Mouse (Mus musculus): ENCODE measurements around the gene Polr2l.

The Polr2l gene

DNA sequence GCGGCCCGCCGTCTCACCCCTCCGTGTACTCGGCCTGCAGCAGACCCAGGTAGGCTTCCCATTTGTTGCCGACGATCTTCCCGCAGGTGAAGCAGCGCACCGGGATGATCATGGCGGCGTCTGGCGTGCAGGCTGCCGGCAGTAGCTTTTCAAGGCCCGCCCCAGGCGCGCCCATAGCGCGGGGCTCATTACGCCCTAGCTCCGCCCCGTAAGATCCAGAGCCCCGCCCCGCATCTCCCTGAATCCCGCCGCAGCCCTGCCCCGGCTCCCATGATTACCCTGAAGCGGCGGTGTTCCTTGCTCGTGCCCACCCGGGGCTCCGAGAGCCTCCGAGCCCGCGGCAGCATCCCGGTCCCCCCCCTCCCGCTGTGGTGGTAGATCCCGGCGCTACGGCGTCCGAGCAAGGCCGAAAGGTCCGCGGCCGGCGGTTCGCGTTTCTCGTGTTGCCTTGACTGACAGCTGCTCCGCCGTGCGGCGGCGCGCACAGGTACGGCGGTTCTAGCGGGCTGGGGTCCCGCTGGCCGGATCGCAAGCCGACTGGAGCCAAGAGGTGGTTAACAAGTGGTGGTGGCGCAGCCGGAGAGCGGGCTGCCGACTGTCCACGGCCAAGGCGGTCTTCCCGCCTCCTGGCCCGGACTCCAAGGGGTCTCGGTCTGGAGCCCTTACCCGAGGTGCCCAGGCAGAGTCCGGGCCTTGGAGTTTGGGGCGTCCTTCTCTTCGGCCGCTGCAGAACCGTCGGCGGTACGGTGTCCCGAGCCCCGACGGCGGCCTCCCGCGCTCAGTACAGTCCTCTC lies at the start of gene Polr2l, which contains the start of gene Tspan4:
TSS of gene Polr2l (minus strand) at position 122 of the 794 bp plus-strand sequence.
TSS of gene Tspan4 (plus strand) at position 230 of the 794 bp plus-strand sequence.
- peak; percentile 82 for DNase-seq (ENCODE audit: low spot score)

GRCm38 (mm10) chr7:141524271-141524670 lies 49.3 kb upstream of the Polr2l start:
- no peak for DNase-seq (ENCODE audit: low spot score)

DNA sequence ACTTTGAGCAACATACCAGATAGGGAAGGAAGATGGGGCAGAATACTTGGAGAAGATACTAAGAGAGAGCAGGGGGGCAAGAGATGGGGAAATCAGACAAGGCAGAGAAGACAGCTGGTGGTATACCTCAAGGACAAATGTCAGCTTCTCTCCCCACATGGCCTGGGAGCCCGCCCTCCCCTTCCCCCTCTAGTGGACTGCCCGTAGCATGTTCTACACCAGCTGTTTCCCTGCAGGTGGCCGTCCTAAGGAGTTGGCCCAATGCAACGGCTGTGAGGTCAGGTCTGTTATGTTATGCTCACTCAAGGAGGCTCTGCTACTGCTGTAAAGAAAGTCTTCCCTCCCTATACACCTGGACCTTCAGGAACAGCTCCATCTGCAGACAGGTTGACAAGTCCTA lies 48.1 kb upstream of the Polr2l start:
- DNase-seq (ENCODE audit: low spot score) = no peak

DNA sequence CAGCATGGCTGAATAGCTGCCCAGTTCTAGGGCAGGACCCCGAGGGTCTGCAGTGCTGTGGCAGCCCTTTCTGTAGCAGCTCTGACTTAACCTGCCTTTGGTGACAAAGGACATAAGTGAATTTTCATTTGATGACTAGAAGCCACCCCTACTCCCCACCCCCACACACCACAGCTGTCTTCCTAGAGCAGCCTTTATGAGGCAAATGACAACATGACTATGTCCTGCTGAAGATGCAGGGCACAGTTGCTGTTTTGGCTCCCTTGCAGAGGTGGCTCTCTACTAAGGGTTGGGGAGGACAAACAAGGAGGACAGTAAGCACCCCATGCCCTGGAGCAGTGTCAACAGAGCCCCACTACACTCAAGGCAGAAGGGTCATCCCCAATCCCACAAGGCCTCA lies 44.9 kb upstream of the Polr2l start:
- no peak for DNase-seq (ENCODE audit: low spot score)

GRCm38 (mm10) chr7:141518926-141519325 lies 44.0 kb upstream of the Polr2l start:
- DNase-seq (ENCODE audit: low spot score) = no peak

- no peak for DNase-seq (ENCODE audit: low spot score)
Measured at GRCm38 (mm10) chr7:141518296-141518695, 43.4 kb upstream of the Polr2l start.

- DNase-seq (ENCODE audit: low spot score) = no peak
Measured at GRCm38 (mm10) chr7:141517638-141518037, 42.7 kb upstream of the Polr2l start.

DNA sequence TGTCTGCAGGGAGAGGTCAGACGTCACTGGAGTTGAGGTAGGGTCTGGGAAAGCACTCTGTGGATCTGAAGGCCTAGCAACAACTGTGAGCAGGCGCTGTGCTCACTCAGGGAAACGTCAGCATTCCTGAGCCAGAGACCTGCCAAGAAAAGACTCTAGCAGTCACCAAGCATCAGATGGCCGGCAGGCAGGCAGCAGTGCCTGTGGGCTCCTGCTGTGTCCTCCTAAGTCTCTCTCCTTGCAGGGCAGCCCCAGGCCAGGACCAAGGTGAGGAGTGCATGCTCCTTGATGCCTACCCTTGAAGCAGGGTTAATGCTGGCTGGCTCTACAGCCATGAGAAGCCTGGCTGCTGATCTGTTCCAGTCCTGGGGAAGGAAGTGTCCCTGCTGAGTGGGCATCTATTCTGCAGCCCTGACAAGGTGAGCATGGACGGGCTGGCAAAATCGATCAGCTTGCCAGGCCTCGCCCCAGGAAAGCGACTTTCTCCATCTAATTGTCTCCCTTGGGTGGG lies 35.8 kb upstream of the Polr2l start:
- no peak for DNase-seq (ENCODE audit: low spot score)

DNA sequence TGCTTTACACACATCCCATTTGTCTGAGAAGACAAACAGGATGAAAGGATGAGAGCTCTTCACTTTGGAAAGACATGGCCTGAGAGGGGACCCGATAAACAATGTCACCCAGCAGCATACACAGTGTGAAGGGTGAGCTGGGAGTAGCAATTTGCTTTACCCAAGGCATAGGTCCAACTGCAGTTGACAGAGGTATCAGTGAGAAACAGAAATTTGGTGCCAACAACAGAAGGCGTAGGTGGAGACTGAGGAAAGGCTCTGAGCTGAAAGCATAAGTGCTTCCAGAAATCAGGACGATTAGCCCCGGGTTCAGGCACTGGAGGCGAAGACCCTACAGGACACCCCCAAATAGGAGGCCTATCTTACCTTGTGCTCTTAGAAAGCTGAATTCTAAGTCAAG lies 35.3 kb upstream of the Polr2l start:
- DNase-seq (ENCODE audit: low spot score) = no peak

DNA sequence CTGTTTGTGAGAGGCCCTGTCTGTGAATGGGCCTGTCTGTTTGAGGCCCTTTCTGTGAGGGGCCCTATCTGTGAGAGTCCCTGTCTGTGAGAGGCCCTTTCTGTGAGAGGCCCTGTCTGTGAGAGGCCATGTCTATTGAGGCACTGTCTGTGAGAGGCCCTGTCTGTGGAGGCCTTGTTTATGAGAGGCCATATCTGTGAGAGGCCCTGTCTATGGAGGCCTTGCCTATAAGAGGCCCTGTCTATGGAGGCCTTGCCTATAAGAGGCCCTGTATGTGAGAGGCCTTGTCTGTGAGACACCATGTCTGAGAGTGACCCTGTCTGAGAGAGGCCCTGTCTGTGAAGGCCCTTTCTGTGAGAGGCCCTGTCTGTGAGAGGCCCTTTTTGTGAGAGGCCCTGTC lies 33.2 kb upstream of the Polr2l start:
- no peak for DNase-seq (ENCODE audit: low spot score)

DNA sequence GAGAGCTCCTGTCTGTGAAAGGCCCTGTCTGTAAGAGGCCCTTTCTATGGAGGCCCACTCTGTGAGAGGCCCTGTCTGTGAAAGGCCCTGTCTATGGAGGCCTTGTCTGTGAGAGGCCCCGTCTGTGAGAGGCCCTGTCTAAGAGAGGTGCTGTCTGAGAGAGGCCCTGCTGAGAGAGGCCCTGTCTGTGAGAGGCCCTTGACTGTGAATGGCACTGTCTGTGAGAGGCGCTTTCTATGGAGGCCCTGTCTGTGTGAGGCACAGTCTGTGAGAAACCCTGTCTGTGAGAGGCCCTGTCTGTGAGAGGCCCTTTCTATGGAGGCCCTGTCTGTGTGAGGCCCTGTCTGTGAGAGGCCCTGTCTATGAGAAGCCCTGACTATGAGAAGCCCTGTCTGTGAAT lies 31.3 kb upstream of the Polr2l start:
- DNase-seq (ENCODE audit: low spot score) = no peak

DNA sequence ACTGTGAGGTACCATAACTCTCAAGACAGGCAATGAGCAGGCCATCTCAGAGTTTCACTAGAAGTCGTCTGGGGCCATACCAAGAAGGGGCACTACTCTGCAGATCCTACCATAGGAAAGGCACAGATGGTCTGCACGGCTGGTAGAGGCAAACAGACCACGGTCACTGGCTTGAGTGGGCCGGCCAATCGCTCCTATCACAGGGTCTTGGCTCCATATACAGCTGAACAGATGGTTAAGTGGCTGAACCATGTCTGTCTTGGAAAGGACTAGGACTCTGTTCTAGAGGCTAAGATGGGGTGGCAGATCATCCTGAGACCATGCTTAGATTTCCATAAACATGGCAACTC lies 27.6 kb upstream of the Polr2l start:
- no peak for DNase-seq (ENCODE audit: low spot score)

DNA sequence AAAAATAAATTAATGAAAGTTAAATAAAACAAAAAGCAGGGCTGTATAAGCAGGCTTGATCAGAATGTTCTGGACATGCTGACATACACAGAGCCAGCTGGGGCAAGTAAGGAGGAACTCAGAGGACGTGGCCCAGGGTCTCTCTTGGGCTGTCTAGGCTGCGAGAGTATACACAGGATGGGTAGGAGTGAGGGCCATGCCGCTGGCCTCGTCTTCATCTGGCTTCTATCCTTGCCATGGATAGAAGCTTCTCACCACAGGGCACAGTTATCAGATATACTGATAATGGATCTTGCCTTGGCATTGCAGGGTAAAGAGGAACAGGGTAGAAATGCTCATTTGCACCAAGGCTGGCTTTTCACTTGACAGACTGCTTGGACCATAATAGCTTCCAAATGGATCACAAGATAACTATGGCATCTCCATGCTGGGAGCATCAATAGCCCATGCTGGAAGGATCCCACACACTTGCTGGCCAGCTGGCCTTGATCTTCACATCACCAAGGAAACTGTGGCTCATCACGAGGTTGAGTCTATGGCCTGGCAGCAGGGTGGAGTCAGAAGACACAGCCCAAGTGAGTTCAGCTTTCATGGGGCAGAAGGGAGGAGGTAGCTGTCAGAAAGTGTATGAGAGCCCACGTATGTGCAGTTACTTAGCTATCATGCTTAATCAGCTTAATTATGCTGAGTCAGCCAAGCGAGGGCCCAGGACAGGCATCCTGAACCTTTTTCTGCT lies 27.1 kb upstream of the Polr2l start:
- no peak for DNase-seq (ENCODE audit: low spot score)

- DNase-seq (ENCODE audit: low spot score) = no peak
Measured at GRCm38 (mm10) chr7:141497600-141497999, 22.7 kb upstream of the Polr2l start.

DNA sequence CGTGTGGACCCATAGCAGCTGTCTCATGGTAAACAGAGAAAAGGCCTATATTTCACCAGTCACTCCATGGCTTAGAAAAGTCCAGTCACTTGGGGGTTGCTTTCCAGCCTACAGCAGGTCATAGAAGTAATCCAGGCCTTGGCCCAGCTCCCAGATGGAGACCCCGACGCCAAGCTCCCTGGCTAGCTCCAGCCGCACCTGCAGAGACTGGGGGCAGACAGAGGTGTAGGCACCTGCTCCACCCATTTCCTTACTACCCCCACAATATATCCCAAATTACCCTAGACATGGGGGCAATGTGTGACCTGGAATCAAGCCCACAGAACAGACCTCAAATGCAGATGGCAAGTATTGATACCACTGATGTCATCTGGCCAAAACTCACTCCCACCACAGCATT lies 21.0 kb upstream of the Polr2l start:
- DNase-seq (ENCODE audit: low spot score) = no peak

DNA sequence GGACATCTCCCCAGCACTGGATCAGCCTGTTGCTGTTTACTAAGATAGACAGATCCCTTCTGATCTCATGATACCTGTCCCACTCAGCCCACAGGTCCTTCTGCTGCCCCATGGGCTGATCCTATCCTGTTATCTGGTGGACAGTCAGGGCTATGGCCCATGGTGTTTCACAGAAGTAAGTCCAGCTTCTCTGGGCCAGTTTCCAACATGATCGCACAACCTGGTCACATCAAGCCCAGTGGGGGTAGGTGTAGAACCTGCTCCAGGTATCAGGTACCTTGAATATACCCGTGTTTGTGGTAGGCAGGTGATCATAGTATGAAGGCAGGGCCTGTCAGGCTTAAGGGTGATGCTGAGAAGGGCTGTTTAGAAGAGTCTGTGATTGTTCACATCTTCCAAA lies 20.4 kb upstream of the Polr2l start:
- DNase-seq (ENCODE audit: low spot score) = no peak

GRCm38 (mm10) chr7:141493729-141494128 lies 18.8 kb upstream of the Polr2l start:
- no peak for DNase-seq (ENCODE audit: low spot score)

- no peak for DNase-seq (ENCODE audit: low spot score)
Measured at GRCm38 (mm10) chr7:141492738-141493137, 17.8 kb upstream of the Polr2l start.

GRCm38 (mm10) chr7:141491151-141491550 lies 16.2 kb upstream of the Polr2l start:
- DNase-seq (ENCODE audit: low spot score) = no peak

GRCm38 (mm10) chr7:141487141-141487540 lies 12.2 kb upstream of the Polr2l start:
- DNase-seq (ENCODE audit: low spot score) = no peak

DNA sequence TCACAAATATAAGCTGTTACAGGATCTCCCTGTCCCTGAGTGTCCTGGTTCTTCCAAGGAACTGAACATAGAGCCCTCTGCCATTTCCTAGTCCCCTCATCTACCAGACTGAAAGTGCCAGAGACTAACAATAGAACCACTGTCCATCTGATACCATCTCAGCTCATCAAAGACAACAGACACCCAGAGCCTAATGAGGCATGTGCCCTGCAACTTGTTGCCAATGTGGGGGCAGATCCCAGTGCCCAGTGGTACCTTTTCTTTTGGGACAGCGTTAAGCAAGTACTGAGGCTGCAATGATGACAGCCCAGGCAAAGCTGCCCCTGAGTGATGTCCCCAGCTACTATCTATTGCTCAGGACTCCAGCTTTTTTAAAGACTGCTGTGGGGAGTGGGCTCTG lies 11.3 kb upstream of the Polr2l start:
- no peak for DNase-seq (ENCODE audit: low spot score)

- DNase-seq (ENCODE audit: low spot score) = no peak
Measured at GRCm38 (mm10) chr7:141485606-141486005, 10.7 kb upstream of the Polr2l start.

- no peak for DNase-seq (ENCODE audit: low spot score)
Measured at GRCm38 (mm10) chr7:141485186-141485585, 10.3 kb upstream of the Polr2l start.

Data from urinary bladder, postnatal 25 days (tissue).